Mouse (Mus musculus) large intestine, adult 2 months (tissue): Measurements from ENCODE around the gene Amotl1. TPM values are rescaled to one million over a fixed set of nuclear protein-coding genes. Genes with fewer than 3 reads are reported as not detected.

Experiments
- DNase-seq: peaks from one replicate; pipeline ENCODE4 v3.0.0-alpha.2; 2012; ENCODE audit warnings: low read depth, low spot score
- WGBS: fragments of 180-500 bp; shearing (Covaris S2); methylation state at CpG from one replicate; pipeline ENCODE4 v1.1.7; 2018; 5-methylcytosine and 5-hydroxymethylcytosine counted together
- polyA plus RNA-seq: library from polyadenylated mRNA; depleted of rRNA; stranded (reverse); fragments of >200 nt; gene quantifications from 2 replicates; pipeline ENCODE4 v1.2.3, GENCODE M21; 2012; rRNA removed

Gene Amotl1
- polyA plus RNA-seq, 1 experiment: 4.9 TPM

DNA sequence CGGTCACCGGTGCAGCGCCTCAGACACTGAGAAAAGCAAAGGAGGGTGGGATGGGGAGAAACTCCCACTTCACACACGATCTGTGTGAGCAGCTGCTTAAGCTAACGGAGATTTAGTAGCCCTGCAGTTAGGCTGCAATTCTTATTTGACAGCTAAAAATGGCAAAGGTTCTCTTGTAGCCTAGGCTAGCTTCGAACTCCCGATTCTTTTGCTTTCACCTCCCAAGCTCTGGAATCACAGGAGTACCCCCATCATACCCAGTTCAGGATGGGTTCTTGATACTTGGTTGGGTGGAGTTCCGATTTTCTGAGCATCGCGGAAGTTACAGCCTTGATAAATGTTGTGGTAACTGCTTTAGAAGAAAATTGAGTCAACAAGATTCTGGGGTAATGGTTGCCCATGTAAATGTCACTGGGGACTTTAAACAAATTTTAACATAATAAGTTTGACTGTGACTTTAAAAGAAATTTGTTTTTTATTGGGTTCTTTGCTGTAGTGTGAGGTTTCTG is 143.9 kb downstream of the Amotl1 start:
- 2% methylated on average over 10 of the region's 10 CpGs for WGBS
- DNase-seq: no peak

GRCm38 (mm10) chr9:14500023-14500915 is 144.6 kb downstream of the Amotl1 start, which contains the start of the genes Kdm4d and Cwc15:
Gene Kdm4d, minus strand, starts transcription at chr9:14500482.
Gene Cwc15, plus strand, starts transcription at chr9:14500617.
- WGBS: 1% methylated on average over 59 of the region's 59 CpGs
- peak; percentile 97 for DNase-seq

GRCm38 (mm10) chr9:14498896-14499705 is 145.8 kb downstream of the Amotl1 start:
- 78% methylated on average over 4 of the region's 4 CpGs for WGBS
- no peak for DNase-seq

Other genes starting within 250 kb of the Amotl1 start
- gene Kdm4d, start 144.6 kb downstream of the Amotl1 start, polyA plus RNA-seq: not detected in 2 replicates
- gene Cwc15, start 144.4 kb downstream of the Amotl1 start, polyA plus RNA-seq: 15.3 and 18.9 TPM in 2 replicates
- gene Piwil4, start 95.7 kb upstream of the Amotl1 start, polyA plus RNA-seq: 1.4 and 2.0 TPM in 2 replicates
- 9.5 and 12.8 TPM in 2 replicates for gene Fut4, start 107.3 kb upstream of the Amotl1 start, polyA plus RNA-seq
- gene 1700012B09Rik, start 126.0 kb upstream of the Amotl1 start, polyA plus RNA-seq: not detected in 2 replicates
- gene Mre11a, start 139.6 kb upstream of the Amotl1 start, polyA plus RNA-seq: 3.1 and 3.4 TPM in 2 replicates
- 5.2 and 9.5 TPM in 2 replicates for gene Ankrd49, start 139.8 kb upstream of the Amotl1 start, polyA plus RNA-seq
- gene Gpr83, start 215.2 kb upstream of the Amotl1 start, polyA plus RNA-seq: 0.16 and 0.32 TPM in 2 replicates